Mouse (Mus musculus): ENCODE results near the gene Raet1e. TPM values are rescaled to one million over a fixed set of nuclear protein-coding genes. Genes with fewer than 3 reads are reported as not detected.
"Not testable (repeated sequence)": the region's sequence is repeated elsewhere in the genome, so short reads cannot be mapped to it uniquely, and the experiment has no call there.

Gene Raet1e
- total and polyA plus RNA-seq, 2 experiments from 2014 or later, result 1.1 TPM; not detected in 1

DNA sequence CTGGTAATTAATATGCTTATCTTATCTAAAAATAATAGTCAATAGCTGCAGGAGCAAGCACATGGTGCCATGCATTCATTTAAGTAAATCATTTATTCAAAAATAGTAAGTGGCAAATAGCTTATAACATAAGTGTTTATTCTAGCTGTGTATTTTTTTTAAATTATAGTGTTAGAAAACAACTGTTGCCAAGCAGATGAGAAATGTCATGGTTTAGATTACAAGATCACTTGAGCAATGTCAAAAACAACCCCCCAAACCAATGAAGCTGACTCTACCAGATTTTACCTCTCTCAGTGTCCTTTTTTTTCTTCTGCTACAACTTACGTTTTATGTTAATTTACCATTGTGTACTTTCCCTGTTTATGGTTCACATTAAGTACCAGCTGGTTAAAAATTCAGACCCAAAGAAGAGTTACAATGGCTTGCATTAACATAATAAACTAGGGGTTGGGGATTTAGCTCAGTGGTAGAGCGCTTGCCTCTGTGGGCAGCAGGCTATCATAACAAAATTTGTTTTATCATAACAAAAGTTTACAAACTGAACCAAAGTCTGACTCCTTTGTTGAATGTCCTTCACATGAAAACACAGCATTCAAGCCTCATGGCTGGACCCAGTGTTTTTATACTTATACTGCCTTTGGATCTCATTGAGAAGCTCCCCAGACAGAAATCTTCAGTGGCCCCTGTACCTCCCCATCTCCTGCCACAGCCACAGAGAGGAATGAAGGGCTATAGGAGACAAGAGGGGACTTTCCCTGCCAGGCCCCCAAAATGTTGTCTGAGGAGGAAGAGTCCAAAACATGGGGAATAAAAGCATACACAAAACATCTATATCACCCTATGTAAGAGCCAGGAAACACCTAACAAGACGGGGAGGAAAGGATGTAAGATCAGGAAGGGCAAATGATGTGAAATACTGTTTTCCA, 3.2 kb upstream of the Raet1e start:
- Histone ChIP-seq H3K27ac (ENCODE audit: low read depth) (no peak overlapping the region), H3K4me1 (ENCODE audit: control insufficient read depth, insufficient read depth) (peaks cover 11% of the 10 kb centered on the region; the same call in 1 of the 2 replicates), H3K9ac (replicated peaks; ENCODE audit: low read depth, low read length) (no peak overlapping the region), H3K27me3 (ENCODE audit: control insufficient read depth, insufficient read depth, low read length) (peaks cover 90% of the 10 kb centered on the region), H3K36me3 (replicated peaks; ENCODE audit: control insufficient read depth, insufficient read depth, low read length) (no peaks in the 10 kb centered on the region), H3K4me2 (ENCODE audit: low read depth, low read length) (no peak overlapping the region), H3K4me3 (ENCODE audit: low read depth, low read length) (no peak overlapping the region), H3K9me3 (replicated peaks; ENCODE audit: control insufficient read depth, low read length) (no peaks in the 10 kb centered on the region)
- TF ChIP-seq CTCF (IDR thresholded peaks at IDR 0.05; ENCODE audit: low read depth), result no peak
- no peak for TF ChIP-seq EP300 (IDR thresholded peaks at IDR 0.05; ENCODE audit: low read depth)
- ATAC-seq (ENCODE audit: insufficient read depth, low read depth) (no peak), DNase-seq (ENCODE audit: low spot score) (no peak)
- 28% methylated on average over 3 of the region's 3 CpGs for WGBS

DNA sequence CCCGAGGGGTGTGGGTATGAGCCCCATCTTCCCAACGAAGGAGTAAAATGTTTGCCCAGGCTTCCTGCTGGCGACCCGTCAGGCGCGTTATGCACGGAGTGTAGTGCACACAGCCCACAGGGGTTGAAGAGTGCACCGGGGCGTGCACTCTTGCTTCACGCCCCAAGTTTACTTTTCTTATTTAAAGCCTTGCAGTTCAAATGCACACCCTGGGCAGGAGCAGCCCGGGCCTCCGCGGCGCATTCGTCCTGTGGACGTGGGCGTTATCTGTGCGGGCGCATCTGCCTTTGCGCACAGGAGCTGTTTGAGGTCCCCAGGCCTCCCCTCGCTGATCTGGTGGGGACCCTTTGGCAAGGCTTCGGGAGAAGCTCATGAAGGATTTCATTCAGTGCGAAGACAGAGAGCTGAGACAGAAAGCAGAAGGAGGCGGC, 777 bp downstream of the Raet1e start:
- Histone ChIP-seq H3K27ac (ENCODE audit: low read depth) (no peak overlapping the region), H3K4me3 (ENCODE audit: low read depth, low read length) (peak overlapping the region; percentile 46), H3K27me3 (ENCODE audit: control insufficient read depth, insufficient read depth, low read length) (peaks cover 69% of the 10 kb centered on the region), H3K36me3 (replicated peaks; ENCODE audit: control insufficient read depth, insufficient read depth, low read length) (no peaks in the 10 kb centered on the region), H3K4me2 (ENCODE audit: low read depth, low read length) (peak overlapping the region; percentile 57; the same call in 1 of the 2 replicates), H3K9ac (replicated peaks; ENCODE audit: low read depth, low read length) (no peak overlapping the region), H3K4me1 (ENCODE audit: control insufficient read depth, insufficient read depth) (0 out of 2 replicates have a peak, but pooled peaks cover 5% of the 10 kb centered on the region), H3K9me3 (replicated peaks; ENCODE audit: control insufficient read depth, low read length) (no peaks in the 10 kb centered on the region)
- DNase-seq (ENCODE audit: low spot score) (no peak), ATAC-seq (ENCODE audit: insufficient read depth, low read depth) (no peak)
- WGBS, result under 1% methylated on average over 24 of the region's 24 CpGs
- TF ChIP-seq EP300 (IDR thresholded peaks at IDR 0.05; ENCODE audit: low read depth) (no peak), CTCF (IDR thresholded peaks at IDR 0.05; ENCODE audit: low read depth) (no peak)

DNA sequence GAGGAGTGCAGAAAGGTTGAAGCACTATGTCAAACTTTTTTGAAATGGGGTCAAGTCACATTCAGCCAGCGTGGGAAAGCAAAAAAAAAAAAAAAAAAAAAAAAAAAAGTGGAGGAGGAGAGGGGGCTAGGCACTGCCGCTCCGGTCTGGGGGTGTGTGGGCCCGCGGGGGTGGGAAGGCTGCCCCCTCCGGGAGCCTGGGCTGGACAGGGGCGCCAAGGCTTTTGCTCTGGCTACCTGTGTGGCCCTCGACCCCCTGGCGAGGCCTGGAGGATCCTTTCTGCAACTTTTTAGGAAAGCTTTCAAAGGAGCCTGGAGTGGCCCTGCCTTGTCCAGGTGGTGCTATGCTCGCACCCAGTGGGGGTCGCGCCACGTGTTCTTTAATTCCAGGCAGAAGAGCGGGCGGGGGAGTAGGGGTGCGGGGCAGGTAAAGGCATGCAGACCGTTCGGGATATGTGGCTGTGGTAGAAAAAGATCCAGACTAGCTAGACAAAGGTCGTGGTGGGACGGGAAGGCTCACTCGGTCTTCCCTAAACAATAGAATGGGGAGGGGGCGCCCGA, 1.3 kb downstream of the Raet1e start:
- H3K4me1 ChIP-seq (ENCODE audit: control insufficient read depth, insufficient read depth), result 0 out of 2 replicates have a peak, but pooled peaks cover 5% of the 10 kb centered on the region
- H3K27ac ChIP-seq (ENCODE audit: low read depth), result no peak overlapping the region
- H3K9me3 ChIP-seq (replicated peaks; ENCODE audit: control insufficient read depth, low read length), result no peaks in the 10 kb centered on the region
- H3K4me3 ChIP-seq (ENCODE audit: low read depth, low read length), result no peak overlapping the region
- H3K9ac ChIP-seq (replicated peaks; ENCODE audit: low read depth, low read length), result no peak overlapping the region
- DNase-seq (ENCODE audit: low spot score) (no peak), ATAC-seq (ENCODE audit: insufficient read depth, low read depth) (no peak)
- TF ChIP-seq EP300 (IDR thresholded peaks at IDR 0.05; ENCODE audit: low read depth) (no peak), CTCF (IDR thresholded peaks at IDR 0.05; ENCODE audit: low read depth) (no peak)
- no peak overlapping the region for H3K4me2 ChIP-seq (ENCODE audit: low read depth, low read length)
- WGBS, result 8% methylated on average over 21 of the region's 23 CpGs
- H3K27me3 ChIP-seq (ENCODE audit: control insufficient read depth, insufficient read depth, low read length), result peaks cover 64% of the 10 kb centered on the region
- H3K36me3 ChIP-seq (replicated peaks; ENCODE audit: control insufficient read depth, insufficient read depth, low read length), result no peaks in the 10 kb centered on the region

DNA sequence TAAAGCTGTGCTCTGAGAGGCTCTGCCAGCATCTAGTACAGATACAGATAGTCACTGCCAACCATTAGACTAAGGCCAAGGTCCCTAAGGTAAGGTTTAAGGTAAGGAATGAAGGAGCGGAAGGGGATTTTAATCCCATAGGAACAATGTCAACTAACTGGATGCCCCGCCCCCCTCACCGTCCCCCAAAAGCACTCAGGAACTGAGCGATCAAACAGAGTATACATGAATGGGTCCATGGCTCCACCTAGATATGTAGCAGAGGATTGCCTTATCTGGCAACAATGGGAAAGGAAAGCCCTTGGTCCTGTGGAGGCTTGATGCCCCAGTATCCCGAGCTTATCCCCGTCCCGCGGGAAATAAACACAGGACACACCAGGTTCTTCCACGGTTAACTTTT, 4.9 kb downstream of the Raet1e start:
- H3K27ac ChIP-seq (ENCODE audit: low read depth); ATAC-seq (ENCODE audit: insufficient read depth, low read depth); H3K9me3 ChIP-seq (replicated peaks; ENCODE audit: control insufficient read depth, low read length); H3K4me1 ChIP-seq (ENCODE audit: control insufficient read depth, insufficient read depth); DNase-seq (ENCODE audit: low spot score); H3K36me3 ChIP-seq (replicated peaks; ENCODE audit: control insufficient read depth, insufficient read depth, low read length); H3K9ac ChIP-seq (replicated peaks; ENCODE audit: low read depth, low read length): not testable (repeated sequence)
- 10% methylated on average over 9 of the region's 9 CpGs for WGBS
- Histone ChIP-seq H3K4me3 (ENCODE audit: low read depth, low read length) (0 out of 2 replicates have a peak overlapping the region, but pooled peaks have one; percentile 16), H3K27me3 (ENCODE audit: control insufficient read depth, insufficient read depth, low read length) (peaks cover 28% of the 10 kb centered on the region), H3K4me2 (ENCODE audit: low read depth, low read length) (peak overlapping the region; percentile 41)

DNA sequence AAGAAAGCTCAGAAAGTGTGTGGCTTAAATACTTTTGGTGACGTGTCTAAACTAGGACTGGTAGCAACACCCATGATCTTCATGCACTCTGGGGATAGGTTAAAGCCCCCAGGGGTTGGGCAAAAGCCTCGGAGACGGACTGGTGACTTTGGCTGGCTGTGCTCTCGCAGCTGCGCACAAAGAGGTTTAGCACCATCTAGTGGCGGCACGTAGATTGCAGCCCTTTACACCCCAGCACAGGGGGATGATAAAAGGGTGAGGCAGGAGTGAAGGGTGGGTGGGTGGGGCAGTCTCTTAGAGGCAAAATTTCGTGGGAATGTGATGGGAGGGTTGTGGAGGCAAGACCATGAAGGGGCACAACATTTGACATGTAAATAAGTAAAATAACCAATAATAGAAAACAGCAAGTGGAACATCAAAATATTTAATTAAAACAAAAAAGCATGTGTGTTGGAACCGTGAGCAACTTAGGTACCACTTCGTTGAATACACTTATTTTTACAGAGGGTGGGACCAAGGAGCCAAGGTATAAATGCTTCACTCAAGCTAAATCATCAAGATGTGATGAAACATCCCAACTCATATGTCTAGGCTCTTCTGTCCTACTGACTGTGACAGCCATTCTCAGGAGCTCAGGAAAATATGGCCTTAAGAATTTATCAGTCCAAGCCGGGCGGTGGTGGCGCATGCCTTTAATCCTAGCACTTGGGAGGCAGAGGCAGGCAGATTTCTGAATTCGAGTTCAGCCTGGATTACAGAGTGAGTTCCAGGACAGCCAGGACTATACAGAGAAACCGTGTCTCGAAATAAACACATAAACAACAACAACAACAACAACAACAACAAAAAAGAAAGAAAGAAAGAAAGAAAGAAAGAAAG, 5.6 kb downstream of the Raet1e start:
- TF ChIP-seq CTCF (IDR thresholded peaks at IDR 0.05; ENCODE audit: low read depth), result peak; percentile 64
- not testable (repeated sequence) for H3K27ac ChIP-seq (ENCODE audit: low read depth); DNase-seq (ENCODE audit: low spot score); H3K36me3 ChIP-seq (replicated peaks; ENCODE audit: control insufficient read depth, insufficient read depth, low read length); H3K9me3 ChIP-seq (replicated peaks; ENCODE audit: control insufficient read depth, low read length); H3K9ac ChIP-seq (replicated peaks; ENCODE audit: low read depth, low read length); H3K4me1 ChIP-seq (ENCODE audit: control insufficient read depth, insufficient read depth)
- H3K4me3 ChIP-seq (ENCODE audit: low read depth, low read length), result 0 out of 2 replicates have a peak overlapping the region, but pooled peaks have one; percentile 16
- 0 out of 2 replicates have a peak, but pooled peaks have one; percentile 24 for ATAC-seq (ENCODE audit: insufficient read depth, low read depth)
- 32% methylated on average over 12 of the region's 16 CpGs for WGBS
- H3K27me3 ChIP-seq (ENCODE audit: control insufficient read depth, insufficient read depth, low read length), result peaks cover 22% of the 10 kb centered on the region
- peak overlapping the region; percentile 41 for H3K4me2 ChIP-seq (ENCODE audit: low read depth, low read length)

DNA sequence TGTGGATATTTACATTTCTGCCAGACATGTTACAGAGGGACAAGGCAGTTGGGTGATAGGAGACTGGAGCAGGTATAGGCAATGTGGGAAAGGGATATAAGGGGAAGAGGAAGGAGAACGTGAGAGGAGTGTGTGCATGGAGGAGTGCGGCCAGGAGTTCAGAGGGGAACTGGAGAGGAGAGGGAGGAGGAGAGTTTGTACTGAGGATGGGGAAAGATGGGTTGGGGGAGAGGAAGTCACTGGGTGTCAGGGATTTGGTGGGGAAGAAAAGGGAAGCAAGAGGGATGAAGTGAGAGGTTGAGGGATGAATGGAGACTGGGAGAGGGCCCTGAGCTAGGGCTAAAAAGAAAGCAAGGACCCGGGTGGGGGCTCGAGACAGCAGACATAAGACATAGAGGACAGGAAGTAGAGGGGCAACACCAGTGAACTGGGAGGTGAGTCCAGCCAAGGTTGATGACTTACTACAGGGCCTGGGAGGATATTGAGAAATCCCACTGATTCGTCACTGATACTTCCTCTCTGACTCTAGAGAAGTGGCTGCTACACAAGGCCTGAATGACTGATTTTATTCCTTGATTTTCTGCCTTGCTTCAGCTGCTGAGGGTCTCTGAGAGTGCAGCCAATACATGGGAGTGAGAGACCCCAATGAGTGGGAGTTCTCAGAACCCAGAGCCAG, 7.1 kb downstream of the Raet1e start:
- not testable (repeated sequence) for H3K4me2 ChIP-seq (ENCODE audit: low read depth, low read length); H3K4me3 ChIP-seq (ENCODE audit: low read depth, low read length); H3K36me3 ChIP-seq (replicated peaks; ENCODE audit: control insufficient read depth, insufficient read depth, low read length); H3K27me3 ChIP-seq (ENCODE audit: control insufficient read depth, insufficient read depth, low read length); H3K9me3 ChIP-seq (replicated peaks; ENCODE audit: control insufficient read depth, low read length); ATAC-seq (ENCODE audit: insufficient read depth, low read depth); H3K9ac ChIP-seq (replicated peaks; ENCODE audit: low read depth, low read length); DNase-seq (ENCODE audit: low spot score); H3K4me1 ChIP-seq (ENCODE audit: control insufficient read depth, insufficient read depth); H3K27ac ChIP-seq (ENCODE audit: low read depth)
- 46% methylated on average over 5 of the region's 5 CpGs for WGBS

DNA sequence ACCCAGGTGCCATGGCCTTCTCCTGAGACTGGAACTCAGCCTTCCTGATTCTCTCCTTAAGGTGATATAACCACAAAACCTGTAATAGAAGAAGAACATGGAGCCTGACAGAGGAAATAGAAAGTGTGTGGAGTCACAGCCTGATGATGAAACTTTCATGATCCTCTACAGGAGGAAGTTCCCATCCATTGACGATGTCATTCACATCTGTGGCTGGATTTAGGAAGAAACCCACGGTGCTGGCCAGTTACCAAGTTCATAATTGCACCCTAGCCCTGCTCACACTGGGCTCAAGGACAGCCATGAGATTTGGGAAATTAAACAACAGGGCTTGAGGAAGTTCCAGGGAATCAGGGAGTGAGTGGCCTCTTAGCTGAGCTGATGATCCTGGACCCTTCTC, 7.7 kb downstream of the Raet1e start:
- not testable (repeated sequence) for H3K9ac ChIP-seq (replicated peaks; ENCODE audit: low read depth, low read length); H3K4me1 ChIP-seq (ENCODE audit: control insufficient read depth, insufficient read depth); H3K27me3 ChIP-seq (ENCODE audit: control insufficient read depth, insufficient read depth, low read length); H3K36me3 ChIP-seq (replicated peaks; ENCODE audit: control insufficient read depth, insufficient read depth, low read length); H3K27ac ChIP-seq (ENCODE audit: low read depth); H3K9me3 ChIP-seq (replicated peaks; ENCODE audit: control insufficient read depth, low read length); DNase-seq (ENCODE audit: low spot score); H3K4me2 ChIP-seq (ENCODE audit: low read depth, low read length); H3K4me3 ChIP-seq (ENCODE audit: low read depth, low read length); ATAC-seq (ENCODE audit: insufficient read depth, low read depth)
- 48% methylated on average over 2 of the region's 2 CpGs for WGBS
